Mouse (Mus musculus) adrenal gland, adult 2 months (tissue): ENCODE measurements at regions not wholly inside any gene's neighbourhood (a gene's known extent, or its start where the extent isn't known, plus 50 kb on each side); places are given as distances from the start of the nearest gene placed in this dataset.

Experiments
- DNase-seq: peaks from one replicate; pipeline ENCODE4 v3.0.0; 2021

DNA sequence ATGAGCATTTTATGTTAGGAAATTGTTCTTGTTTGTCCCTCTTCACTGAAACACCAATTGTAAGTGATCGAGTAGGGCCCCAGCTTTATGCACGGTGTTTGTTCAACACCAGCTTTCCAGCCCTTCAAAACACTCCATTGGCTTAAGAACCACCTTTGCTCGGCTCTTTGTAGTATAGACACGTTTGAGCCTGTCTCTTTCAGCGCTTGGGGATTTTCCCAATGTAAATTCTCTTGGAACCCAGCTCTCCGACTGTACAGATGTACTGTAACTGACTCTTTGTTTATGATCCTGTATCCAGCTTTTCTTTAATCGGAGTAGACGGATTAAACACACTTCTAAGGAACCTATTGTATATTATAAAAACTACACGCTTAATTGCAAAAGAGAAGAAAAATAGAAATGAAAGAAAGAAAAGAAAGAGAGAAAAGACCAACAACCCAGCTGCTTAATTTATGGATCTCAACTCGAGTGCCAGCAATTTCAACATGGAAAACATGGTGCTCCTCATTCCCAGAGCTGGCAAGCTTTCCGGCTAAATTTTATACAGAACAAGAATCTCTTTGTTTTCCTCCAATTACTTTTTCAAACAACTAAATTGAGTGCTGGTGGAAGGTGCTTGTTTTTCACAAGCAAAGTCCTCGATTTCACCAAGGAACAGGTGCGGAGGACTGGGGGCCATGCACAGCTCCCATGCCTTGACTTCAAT, 430.4 kb downstream of the Adgrl2 start:
- no peak for DNase-seq

DNA sequence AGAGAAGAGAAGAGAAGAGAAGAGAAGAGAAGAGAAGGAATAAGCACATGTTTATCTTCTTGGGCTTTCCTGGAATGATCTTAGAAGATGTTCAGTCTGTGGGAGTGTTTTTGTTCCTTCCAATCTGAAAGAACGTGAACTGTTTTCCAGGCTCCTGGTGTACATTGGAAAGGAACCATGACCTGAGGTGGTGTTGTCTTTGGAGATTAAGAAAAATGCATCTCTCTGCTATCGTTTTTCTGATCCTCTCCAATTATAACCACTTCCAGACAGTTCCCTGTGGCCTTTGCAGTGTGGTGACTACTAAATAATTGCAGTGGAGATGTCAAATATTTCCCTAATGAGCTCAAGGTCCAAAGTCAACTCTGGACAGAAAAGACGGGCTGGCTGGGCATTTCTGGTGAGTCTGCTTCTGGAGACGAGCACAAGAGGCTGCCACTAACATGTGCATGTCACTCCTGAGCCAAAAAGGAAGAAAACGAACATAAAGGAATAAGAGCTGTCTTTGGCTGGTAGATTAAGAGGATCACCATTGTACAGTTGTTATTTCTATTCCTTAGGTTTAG, 431.7 kb downstream of the Adgrl2 start:
- no peak for DNase-seq

DNA sequence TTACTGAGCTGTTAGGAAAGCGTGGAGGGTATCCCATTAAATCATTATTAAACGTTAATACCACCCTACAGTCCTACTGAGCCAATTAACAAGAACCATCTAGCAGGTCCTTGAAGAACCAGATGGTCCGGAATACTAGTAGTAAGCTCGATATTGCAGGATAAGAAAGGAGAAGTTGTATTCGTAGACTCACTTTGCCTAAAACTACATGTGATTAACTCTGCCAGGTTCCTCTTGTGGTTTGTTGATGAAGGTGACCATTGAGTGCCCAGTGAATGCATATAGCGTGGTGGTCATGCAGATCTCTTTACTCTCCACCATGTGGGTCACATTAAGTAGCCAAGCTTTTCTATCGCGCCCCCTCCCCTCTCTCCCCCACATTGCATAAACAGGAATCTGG, 435.0 kb downstream of the Adgrl2 start:
- no peak for DNase-seq

DNA sequence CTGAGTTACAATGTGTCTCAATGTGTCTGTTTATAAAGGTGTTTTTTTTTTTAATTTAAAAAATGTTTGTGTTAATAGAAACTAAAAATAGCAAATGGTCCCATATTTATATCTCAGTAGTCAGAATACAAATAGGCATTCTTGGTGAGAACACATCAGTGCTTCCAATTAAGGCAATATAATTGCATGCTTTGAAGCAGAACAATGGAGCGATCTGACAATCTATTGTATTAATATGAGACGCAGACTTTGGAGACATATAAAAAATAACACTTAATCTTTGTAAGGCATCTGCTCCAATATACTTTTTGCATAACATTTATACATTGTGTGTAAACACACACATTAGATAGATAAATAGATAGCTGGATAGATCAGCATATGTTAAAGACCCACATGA, 439.6 kb downstream of the Adgrl2 start:
- no peak for DNase-seq

DNA sequence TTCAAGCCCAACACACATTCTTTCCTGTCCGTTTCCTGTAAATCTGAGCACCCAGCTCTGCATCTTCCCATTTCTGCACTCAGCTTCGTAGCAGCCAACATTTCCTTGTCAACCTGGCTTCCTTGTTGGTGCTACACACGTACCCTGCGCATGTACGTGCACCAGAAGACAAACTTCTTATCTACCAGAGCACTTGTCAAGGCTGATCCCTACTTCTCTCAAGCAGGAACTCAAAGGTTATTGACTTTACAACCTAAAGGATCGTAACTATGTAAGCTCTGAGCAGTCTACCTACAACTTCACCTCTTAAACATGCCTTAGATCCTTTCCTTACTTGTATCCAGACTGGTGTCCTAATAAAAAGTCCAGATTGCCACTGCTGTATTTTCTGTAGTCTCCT, 445.4 kb downstream of the Adgrl2 start:
- DNase-seq, result no peak

DNA sequence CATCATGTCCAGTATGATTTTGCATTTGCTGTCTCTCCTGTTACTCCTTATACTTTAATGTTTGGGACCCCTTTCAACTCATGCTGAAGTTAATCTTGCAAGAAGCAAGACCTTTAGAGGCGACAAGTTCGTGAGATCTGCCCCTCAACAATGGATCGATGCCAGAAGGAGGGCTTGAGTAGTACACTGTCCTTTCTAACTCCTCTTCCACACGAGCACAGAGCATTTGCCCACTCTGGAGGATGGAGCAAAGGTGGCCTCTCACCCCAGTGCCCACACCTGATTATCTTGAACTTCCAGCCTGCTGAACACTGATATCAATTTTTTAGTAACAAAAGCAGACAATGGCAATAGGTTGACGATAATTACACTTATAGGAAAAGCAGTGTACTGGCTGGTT, 448.1 kb downstream of the Adgrl2 start:
- no peak for DNase-seq

DNA sequence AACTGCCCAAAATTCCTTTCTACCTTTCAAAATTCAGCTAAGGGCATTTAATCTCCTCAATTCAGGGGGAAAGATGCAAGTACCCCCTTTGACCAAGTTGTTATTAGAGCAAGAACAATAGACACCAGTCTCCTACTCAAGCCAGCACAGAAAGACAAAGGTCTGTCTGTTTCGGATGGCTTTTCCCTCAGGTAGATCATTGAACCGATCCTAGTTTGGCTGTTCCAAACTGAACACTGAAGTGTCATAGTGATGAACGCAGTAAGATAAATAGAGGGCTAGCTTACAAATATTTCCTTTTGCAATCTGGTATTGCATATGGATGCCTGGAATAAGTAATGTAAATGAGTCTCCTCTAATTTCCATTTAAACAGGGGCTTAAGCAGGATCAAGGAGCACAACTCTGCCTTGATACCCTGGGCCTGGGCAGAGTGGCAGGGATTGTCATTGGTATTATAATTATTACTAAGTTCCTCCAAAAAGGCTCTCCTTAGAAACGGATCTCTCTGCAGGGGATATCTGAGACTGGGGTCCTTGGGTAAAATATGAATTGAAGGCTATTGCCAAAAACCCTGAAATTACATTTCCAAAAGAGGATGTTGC, 452.6 kb downstream of the Adgrl2 start:
- no peak for DNase-seq

DNA sequence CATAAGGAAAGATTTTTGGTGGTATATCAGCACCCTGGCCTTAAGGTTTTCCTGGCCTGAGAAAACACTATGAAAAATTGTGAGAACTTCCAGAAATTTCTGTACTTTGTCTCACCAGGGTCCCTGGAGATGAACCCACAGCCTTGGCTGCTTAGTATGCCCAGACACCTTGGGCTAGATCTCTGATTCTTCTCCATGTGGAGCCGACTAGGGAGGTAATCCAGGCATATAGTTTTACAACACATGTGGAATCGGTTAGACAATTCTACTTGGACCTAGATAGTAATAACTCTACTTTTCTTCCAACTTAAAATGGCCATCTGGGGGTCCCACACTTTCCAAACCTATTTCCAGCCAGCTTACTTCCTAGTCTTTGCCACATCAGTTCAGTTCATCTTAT, 460.5 kb downstream of the Adgrl2 start:
- no peak for DNase-seq

DNA sequence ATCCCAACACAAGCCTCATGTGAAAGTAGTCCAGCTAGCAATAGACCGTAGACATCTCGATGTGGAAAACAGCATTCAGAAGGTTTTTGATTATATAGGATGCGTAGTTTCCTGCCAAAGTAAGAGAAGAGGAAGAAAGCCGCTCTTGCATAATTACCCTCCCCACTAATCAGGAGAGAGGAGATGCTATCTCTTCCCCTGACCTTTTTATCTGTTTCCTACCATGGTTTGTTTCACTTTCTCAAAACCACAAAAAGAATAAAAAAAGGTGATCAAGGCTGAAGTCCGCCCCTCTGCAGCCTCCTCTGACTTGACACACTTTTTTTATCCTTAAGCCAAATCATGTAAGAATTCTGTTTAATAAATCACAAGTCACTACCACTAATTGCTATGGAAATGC, 480.0 kb downstream of the Adgrl2 start:
- no peak for DNase-seq

DNA sequence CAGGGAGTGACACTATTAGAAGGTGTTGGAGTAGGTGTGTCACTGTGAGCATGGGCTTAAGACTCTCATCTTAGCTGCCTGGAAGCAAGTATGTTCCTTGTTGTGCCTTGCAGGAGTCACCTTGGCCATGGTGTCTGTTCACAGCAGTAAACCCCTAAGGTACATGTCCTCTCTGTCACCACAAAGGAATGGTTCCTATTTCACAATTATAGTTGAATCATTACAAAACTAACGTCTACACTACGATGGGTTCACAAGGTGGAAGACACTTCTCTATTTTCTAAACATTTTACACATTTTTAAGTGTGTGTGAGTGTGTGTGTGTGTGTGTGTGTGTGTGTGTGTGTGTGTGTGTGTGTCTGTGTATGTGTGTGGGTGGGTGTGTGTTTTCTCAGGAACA, 485.4 kb downstream of the Adgrl2 start:
- no peak for DNase-seq

DNA sequence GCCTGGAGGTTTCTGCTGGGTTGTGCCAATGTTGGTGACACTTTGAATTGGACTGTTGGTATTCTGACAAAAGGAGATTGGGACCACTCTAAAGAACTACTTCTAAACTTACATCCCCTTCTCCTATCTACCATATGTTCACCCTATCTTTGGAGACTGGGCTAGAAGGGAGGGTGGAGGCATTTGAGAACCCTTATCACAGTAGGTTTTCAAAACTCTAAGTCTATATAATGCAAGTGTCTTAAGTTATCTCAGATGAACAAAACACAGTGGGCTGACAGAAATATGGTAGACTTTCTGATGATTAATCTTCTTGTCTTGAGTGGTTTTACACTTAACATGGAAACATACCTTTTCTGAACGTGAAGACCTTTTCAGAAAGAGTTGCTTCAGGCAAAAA, 486.9 kb downstream of the Adgrl2 start:
- no peak for DNase-seq

DNA sequence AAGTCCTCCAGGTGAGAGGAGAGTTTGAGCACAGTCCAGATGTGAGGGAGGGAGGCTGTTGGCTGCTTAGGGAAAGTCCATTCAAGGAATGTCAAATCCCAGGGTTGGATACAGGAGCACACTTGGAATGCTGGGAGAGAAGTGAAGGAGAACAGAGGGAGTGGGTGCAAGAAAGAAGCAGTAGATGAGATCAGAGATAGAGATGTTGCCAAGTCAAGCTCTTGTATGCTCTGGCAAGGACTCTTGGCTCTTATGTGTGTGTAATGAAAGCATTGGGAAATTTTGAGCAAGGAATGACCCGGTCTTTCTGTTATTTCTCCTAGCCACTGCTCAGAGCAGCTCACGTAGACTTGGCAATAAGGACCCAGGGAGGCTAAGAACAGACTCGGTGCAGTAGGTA, 488.6 kb downstream of the Adgrl2 start:
- no peak for DNase-seq

DNA sequence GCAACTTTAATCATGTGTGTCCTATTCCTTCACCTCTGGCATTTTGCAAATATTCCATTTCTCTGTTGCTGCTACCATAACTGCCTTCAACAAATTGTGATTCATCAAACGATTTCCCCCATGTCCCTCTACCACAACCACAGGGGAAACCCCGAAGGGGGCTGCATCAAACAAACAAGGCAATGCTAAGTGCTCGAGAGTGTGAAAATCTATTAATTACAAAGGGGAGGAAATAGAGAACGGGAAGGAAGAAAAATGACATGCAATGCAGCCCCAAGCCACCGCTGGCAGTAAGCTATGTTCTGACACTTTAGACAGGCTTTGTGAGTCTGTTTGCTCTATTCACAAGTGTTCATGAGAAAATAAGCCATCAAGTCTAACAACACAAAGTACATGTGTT, 493.7 kb downstream of the Adgrl2 start:
- no peak for DNase-seq

DNA sequence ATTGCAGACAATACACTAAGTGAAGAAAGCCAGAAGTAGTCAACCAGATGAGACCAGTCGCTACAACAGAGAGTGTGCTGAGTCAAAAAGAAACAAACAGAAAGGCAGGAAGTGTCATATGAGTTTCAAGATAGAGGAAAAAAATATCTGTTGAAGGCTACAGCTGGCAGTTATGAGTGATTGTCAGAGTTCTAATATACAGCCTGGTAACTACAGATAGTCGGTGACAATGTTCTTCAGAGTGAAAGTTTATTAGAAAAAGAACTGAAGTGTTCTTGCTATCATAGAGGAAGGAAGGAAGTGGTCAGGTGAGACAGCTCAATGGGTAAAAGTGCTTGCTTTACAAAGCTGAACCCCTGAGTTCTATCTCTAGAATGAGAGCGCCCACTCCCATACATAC, 499.1 kb downstream of the Adgrl2 start:
- no peak for DNase-seq

DNA sequence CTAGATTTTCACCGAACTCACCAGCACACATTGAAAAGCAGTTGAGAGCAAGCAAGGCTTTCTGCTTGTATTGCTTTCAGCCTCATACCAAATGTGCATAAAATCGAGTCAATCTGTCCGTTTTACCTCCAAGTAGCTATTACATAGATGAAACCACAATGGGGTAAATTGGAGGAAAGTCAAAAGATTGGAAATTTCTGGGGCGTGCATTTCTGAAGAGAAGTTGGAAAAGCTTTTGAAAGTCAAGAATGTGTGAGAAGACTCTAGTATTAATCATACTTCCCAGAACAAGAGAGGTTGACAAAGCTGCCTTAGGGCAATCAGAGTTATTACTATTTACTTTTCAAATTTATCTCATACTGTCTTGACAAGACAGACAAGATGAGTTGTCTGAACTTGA, 501.2 kb downstream of the Adgrl2 start:
- DNase-seq, result no peak

DNA sequence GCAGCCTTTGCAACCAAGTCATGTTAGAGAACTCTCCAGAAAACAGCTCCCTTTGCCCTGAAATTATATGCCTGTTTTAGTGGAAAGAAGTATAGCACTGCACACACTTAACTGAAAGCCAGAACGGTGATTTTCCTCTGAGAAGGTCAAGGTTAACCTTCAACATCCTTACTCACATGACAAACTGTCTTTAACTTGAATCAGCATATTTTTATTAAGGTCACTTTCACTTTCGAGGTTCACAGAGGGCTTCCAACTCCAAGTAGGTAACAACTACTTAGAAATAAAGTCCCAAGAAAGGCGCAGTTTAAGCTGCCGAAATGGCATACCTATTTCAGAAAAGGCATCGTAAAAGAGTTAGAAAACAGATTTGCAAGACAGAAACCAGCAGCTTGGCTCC, 502.4 kb downstream of the Adgrl2 start:
- DNase-seq, result peak; percentile 42

DNA sequence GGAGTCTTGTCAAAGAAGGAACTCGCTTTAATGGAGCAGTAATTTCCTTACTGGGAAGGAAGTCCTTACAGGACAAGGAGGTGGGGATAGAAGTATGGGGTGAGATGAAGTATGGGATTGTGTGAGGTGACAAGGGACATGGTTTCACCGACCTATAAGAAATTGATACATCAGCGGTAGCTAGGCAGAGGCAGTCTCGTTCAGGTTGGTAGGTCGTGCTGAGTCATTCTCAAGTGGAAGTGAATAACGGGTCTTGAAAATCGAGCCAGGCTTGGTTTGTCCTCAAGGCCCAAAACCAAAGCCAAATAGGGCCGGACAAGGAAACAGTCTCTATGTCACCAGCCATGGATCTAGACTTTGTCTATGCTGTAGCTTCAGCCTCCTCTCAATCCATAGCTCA, 514.5 kb downstream of the Adgrl2 start:
- no peak for DNase-seq

DNA sequence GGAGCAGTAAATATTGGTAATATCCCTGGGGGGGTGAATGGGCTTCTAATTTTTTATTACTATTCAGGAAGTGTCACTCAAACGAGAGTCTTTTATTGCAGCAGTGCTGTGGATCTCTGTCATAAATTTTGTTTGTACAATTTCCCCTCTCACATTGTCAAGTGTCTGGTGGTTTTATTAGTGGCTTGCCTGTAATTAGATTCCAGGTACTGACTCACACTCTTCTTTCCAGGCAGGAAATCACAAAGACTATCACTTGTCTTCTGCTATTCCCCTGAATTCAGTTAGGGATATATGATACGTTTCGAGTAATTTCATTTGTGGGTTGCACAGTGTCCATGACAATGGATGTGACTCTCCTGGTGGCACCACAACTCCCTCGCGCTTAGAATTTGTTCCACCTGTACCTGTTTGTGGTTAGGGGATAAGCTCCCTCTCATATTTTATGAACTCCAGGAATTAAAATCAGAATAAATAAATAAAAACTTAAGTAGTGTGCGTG, 517.4 kb downstream of the Adgrl2 start:
- no peak for DNase-seq

DNA sequence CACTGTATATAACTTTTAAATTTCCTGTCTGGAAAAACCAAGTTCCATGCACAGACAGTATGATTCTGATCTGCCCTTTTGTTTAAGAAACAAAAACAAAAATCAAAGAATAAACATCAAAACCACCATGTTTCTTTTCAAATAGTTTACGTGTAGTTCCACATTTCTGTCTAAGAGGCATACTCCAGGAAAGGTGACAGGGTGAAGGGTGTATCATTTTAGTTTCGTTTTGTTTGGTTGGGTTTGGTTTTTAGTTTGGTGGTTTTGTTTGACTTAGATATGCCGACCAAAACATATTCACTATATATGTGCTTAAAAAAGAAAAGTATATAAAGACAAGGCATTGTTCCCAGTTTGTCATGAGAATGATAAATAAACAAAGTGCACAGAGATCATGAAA, 524.9 kb downstream of the Adgrl2 start:
- DNase-seq, result no peak

DNA sequence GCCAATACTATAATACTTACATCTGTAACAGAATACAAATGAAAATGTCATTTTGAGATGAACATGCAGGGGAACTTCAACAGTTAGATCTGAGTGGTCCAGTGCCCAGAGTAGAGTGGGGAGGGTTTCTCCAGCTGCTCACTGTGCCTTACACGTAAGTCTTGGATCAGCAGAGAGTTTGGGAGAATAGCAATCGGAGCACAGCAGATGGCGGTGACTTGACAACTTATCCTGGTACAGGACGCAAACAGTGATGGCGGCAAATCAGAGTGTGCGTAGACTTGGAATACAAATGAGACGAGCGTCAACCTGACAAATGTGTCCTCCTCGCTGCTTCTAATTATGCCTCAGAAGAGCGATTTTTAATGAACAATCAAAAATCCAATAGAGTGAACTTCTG, 527.6 kb downstream of the Adgrl2 start:
- no peak for DNase-seq

DNA sequence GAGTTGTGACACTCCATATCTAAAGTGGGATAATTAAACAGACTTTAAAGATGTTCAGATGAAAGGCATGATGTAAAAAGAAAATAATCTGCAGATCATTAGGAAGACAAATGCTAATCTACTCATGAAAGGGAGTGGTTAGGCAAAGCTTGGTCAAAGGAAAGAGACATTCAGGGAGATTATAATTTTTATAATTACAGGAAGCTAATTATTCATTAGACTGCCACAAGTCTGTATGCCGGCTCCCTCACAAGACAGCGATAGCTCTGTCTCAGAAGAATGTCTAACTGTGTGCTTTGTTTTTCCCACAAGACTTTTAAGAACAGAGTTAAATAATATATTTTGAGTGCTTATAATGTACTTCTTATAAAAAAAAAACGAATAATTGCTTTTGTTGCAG, 541.5 kb downstream of the Adgrl2 start:
- DNase-seq, result no peak

DNA sequence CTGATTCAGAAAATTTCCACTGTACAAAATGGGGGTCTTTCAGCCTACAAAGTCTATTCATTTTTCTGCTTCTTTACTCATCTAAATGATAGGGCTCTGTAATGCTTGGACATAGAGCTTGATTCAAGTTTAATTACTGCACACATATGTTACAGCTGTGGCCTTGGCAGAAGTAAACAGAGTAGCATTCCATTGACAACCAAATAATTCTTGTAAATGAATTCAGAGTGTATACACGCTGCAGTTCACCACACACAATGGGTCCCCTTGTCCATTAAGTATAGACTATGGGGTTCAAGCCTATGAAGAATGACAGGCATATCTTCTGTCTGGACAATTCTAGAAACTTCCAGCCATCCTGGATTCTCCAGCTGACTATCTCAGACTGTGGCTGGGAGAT, 541.9 kb downstream of the Adgrl2 start:
- no peak for DNase-seq

DNA sequence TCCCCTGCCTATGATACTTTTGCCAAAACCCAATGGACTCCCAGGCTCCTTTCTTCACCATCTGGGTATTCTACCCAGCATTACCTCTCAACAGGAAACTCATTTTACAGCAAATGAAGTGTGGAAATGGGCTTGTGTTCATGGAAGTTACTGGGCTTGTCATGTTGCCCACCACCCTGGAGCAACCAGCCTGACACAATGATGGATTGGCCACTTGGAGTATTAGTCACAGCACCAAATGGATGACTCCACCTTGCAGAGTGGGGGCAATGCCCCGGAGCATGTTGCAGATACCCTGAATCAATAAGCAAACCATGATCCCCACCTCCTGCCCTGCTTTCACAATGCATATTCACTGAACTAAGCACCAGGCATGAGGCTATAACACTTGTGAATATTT, 543.5 kb downstream of the Adgrl2 start:
- peak; percentile 26 for DNase-seq

DNA sequence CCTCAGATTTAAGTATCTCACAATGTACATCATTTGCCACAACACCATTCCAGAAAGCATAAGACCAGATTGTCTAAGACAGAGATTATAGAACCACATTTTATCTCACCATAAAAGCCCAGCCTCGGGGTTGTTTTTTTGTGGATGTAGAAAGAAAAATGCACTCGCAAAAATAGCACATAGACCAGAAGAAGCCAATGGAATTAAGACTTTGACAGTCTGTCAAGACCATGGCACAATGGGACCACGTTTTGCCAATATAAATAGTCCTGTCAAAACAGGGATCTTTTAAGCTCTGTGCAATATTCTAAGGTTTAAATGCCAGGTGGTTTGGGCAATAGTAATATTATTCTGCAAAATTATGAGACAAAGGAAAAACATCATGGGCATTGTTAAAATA, 547.3 kb downstream of the Adgrl2 start:
- no peak for DNase-seq
